Mouse (Mus musculus) lung, embryonic 16.5 days (tissue): ENCODE measurements at regions not wholly inside any gene's neighbourhood (a gene's known extent, or its start where the extent isn't known, plus 50 kb on each side); places are given as distances from the start of the nearest gene placed in this dataset.

ENCODE experiments used
- ATAC-seq: fragments of 200-750 bp; cut with Nextera tagmentation; 2 replicates; pipeline ENCODE4 v1.8.0; 2017; ENCODE audit warnings: low read depth, mild to moderate bottlenecking, moderate library complexity
- H3K27ac ChIP-seq: fragments of 300-500 bp; sonication (generic); 2 replicates; pipeline ENCODE4 v1.5.1; 2014; ENCODE audit warnings: mild to moderate bottlenecking, control low read depth, low read length
- H3K27me3 ChIP-seq: fragments of 300-500 bp; sonication (generic); 2 replicates; pipeline ENCODE4 v1.6.1; 2014; ENCODE audit warnings: low read depth, low read length, mixed read lengths; ENCODE audit not compliant: control insufficient read depth, insufficient read depth
- H3K36me3 ChIP-seq: fragments of 300-500 bp; sonication (generic); 2 replicates; pipeline ENCODE4 v1.6.1; 2014; ENCODE audit warnings: low read length; ENCODE audit not compliant: control insufficient read depth, insufficient read depth
- H3K4me1 ChIP-seq: fragments of 300-500 bp; sonication (generic); replicated peaks from 2 replicates; pipeline ENCODE4 v1.6.1; 2014; ENCODE audit warnings: low read length, mixed read lengths; ENCODE audit not compliant: control insufficient read depth, insufficient read depth
- H3K4me2 ChIP-seq: fragments of 300-500 bp; sonication (generic); 2 replicates; pipeline ENCODE4 v1.6.1; 2014; ENCODE audit warnings: low read depth, low read length, control low read depth
- H3K4me3 ChIP-seq: fragments of 300-500 bp; sonication (generic); 2 replicates; pipeline ENCODE4 v1.5.1; 2014; ENCODE audit warnings: mild to moderate bottlenecking, low read length, control low read depth
- H3K9ac ChIP-seq: fragments of 300-500 bp; sonication (generic); 2 replicates; pipeline ENCODE4 v1.6.1; 2014; ENCODE audit warnings: low read length, control low read depth
- H3K9me3 ChIP-seq: fragments of 300-500 bp; sonication (generic); 2 replicates; pipeline ENCODE4 v1.6.1; 2016; ENCODE audit warnings: low read length; ENCODE audit not compliant: control insufficient read depth
- WGBS: fragments of 180-500 bp; shearing (Covaris S2); extraction: QIAGEN DNeasy Blood & Tissue Kit; methylation state at CpG from one replicate; pipeline ENCODE4 v1.1.7; 2014; 5-methylcytosine and 5-hydroxymethylcytosine counted together

- no peaks in the 10 kb centered on the region for H3K4me1 ChIP-seq
- no peaks in the 10 kb centered on the region for H3K9me3 ChIP-seq
- no peak overlapping the region for H3K4me2 ChIP-seq
- H3K27ac ChIP-seq: no peak overlapping the region
- no peak for ATAC-seq
- 60% methylated on average over 2 of the region's 2 CpGs for WGBS
- no peak overlapping the region for H3K4me3 ChIP-seq
- H3K27me3 ChIP-seq: no peaks in the 10 kb centered on the region
- no peak overlapping the region for H3K9ac ChIP-seq
- H3K36me3 ChIP-seq: no peaks in the 10 kb centered on the region
These were observed 1116.0 kb downstream of the Efna5 start for GRCm38 (mm10) chr17:61765143-61765542.
